Mouse (Mus musculus): ENCODE measurements around the gene Chst5. TPM values are rescaled to one million over a fixed set of nuclear protein-coding genes. Genes with fewer than 3 reads are reported as not detected.
"Not testable (repeated sequence)": the region's sequence is repeated elsewhere in the genome, so short reads cannot be mapped to it uniquely, and the experiment has no call there.

The Chst5 gene
- total RNA-seq, 2 experiments from 2014 or later, result 0.36 to 0.57 TPM

- intact Hi-C loops (cut with DNase I), result no loop called here
- no peak for DNase-seq (ENCODE audit: low spot score in 2 of 2)
Measured at GRCm38 (mm10) chr8:111887479-111887878, 22.8 kb downstream of the Chst5 start.

DNA sequence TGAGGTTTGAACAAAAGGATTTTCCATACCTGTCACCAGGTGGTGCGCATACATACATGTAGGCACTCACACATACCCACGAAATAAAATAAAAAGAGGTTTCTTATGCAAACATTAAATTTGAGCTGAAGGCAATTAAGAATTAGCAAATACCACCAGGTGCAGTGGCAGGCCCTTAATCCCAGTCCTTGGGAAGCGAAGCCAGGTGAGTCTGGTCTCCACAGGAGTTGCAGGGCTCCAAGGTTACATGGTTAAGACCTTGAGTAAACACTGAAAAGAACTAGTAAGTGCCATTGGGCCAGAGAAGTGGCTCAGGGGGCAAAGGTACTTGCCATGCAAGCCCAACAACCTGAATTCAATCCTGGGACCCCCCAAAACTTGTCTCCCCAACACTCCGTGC lies 26.6 kb downstream of the Chst5 start:
- no peak for DNase-seq (ENCODE audit: low spot score in 2 of 2)
- intact Hi-C loops (cut with DNase I), result no loop called here

DNA sequence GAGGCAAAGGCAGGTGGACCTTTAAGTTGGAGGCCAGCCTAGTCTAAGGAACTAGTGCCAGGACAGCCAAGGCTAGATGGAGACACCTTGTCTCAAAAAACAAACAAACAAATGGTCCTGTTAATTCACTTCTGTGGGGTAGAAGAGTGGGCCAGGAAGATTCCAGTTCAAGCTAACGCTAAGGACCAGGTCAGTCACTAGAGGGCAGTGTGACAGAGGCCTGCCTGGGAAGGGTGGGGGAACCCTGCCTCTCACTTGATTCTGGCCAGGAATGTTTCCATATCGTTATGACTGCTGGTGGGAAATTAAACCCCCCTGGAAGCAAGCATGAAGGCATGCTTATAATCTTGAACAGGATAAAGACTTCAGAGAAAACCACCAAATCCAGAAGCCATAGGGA lies 28.7 kb downstream of the Chst5 start:
- DNase-seq (ENCODE audit: low spot score in 2 of 2), result no peak
- intact Hi-C loops (cut with DNase I), result no loop called here

GRCm38 (mm10) chr8:111877711-111878110 lies 32.5 kb downstream of the Chst5 start:
- DNase-seq (ENCODE audit: low spot score in 2 of 2), result no peak
- intact Hi-C loops (cut with DNase I), result loop anchor here (5.0 kb wide), 1 partner anchor 55 kb away; the partner anchor contains the start of gene Tmem231

GRCm38 (mm10) chr8:111876355-111876948 lies 33.8 kb downstream of the Chst5 start, which contains the start of gene Tmem170:
Gene Tmem170, minus strand, starts transcription at chr8:111876750.
- intact Hi-C loops (cut with DNase I), result loop anchor here (5.0 kb wide), 1 partner anchor 56 kb away; the partner anchor contains the start of gene Tmem231
- DNase-seq (ENCODE audit: low spot score in 2 of 2), result peak; percentile 97 to 98

DNA sequence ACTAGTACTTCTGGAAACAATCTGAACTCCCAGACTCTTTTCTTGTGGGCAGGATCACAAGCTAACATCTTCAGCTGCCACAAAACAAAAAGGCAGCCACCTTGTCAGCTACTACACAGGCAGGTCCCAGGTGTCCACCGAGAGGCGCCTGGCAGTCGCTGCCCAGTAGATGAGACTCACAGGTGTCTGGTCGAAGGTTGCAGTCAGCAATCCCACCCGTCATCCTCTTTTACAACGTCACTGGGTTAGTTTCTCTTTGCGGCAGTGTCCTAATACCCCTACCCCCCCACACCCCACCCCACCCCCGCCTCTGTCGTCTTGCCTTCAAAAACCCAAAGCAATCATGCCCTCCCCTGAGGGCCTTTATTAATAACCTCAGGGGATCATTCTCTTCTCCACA lies 34.5 kb downstream of the Chst5 start:
- DNase-seq (ENCODE audit: low spot score in 2 of 2), result no peak
- intact Hi-C loops (cut with DNase I), result loop anchor here (5.0 kb wide), 1 partner anchor 57 kb away; the partner anchor contains the start of gene Tmem231

GRCm38 (mm10) chr8:111871278-111871677 lies 39.0 kb downstream of the Chst5 start:
- intact Hi-C loops (cut with DNase I), result no loop called here
- DNase-seq (ENCODE audit: low spot score in 2 of 2), result no peak

- intact Hi-C loops (cut with DNase I), result no loop called here
- no peak for DNase-seq (ENCODE audit: low spot score in 2 of 2)
Measured at GRCm38 (mm10) chr8:111870379-111870778, 39.9 kb downstream of the Chst5 start.

DNA sequence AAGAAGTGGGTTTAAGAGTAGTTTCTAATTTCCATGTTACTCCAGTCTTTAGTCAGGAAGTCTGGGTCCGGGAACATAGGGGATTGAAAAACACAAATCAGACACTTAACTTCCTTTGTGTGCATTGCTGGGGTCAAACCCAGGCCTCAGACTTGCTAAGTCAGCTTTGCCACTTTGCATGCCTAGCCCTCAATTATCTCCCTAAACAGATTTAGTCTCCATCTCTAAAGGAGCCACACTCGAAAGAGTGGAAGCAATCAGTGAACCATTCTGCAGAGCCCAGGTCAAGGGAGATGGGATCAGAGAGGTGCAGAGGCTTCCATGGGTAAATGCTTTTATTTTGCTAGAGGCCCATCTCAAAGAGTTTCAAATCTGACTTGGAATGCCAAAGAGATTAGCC lies 41.6 kb downstream of the Chst5 start:
- intact Hi-C loops (cut with DNase I), result no loop called here
- no peak for DNase-seq (ENCODE audit: low spot score in 2 of 2)

DNA sequence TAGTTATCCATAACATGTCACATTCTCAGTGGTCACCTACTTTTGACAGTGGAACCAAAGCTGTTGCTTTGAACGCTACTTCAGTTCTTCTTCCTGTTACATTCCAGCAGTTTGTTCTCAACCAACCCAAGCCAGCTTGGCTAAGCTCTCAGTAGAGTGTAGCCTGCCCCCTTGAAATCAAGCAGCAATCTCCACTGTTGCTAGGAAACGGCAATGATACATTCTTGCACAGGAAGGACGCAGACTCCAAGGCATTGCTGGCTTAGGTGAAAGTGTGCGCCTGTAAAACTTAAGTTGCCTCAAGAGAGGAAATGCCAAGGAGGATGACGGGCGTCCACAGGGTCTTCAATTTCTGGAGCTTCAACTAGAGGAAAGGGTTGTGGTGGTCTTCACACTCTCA lies 44.4 kb downstream of the Chst5 start:
- no peak for DNase-seq (ENCODE audit: low spot score in 2 of 2)
- intact Hi-C loops (cut with DNase I), result no loop called here

- no peak for DNase-seq (ENCODE audit: low spot score in 2 of 2)
- intact Hi-C loops (cut with DNase I), result no loop called here
Measured at GRCm38 (mm10) chr8:111865130-111865852, 45.0 kb downstream of the Chst5 start.

- no peak for DNase-seq (ENCODE audit: low spot score in 2 of 2)
- intact Hi-C loops (cut with DNase I), result no loop called here
Measured at GRCm38 (mm10) chr8:111864648-111865047, 45.6 kb downstream of the Chst5 start.

- intact Hi-C loops (cut with DNase I), result no loop called here
- DNase-seq (ENCODE audit: low spot score in 2 of 2), result no peak
Measured at GRCm38 (mm10) chr8:111863280-111863679, 47.0 kb downstream of the Chst5 start.

GRCm38 (mm10) chr8:111855977-111856376 lies 54.3 kb downstream of the Chst5 start:
- DNase-seq (ENCODE audit: low spot score in 2 of 2), result no peak
- intact Hi-C loops (cut with DNase I), result no loop called here

DNA sequence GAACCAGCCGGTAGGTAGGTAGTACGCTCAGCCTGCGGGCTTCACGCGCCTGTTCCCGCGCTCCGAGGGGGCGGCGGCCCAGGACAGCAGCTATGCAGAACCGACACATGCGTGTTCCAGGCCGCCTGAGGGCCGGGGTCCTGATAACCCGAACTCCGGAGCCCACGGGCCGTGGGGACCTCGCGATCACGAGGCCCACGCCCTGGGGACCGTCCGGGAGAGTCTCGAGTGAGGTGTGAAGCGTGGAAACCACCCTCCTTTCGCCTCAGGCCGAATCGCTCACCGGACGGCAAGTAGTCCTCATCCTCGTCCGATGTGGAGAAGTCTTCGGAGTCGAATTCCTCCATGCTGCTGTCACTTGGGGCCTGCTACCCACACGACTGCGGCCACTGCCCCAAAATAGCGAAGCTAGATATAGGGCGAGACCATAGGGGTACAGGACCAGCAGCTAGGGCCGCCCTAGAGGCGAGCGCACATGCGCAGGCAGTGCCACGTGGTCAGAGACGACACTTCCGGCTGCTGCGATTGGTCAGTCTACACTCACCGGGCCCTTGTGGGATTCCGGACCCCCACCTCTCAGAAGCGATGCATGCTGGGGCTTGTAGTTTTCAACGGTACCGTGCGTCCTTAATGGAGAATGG lies 56.3 kb downstream of the Chst5 start, which contains the start of gene Cfdp1:
Cfdp1 (minus strand) TSS at position 431 of the 641 bp plus-strand sequence.
- intact Hi-C loops (cut with DNase I), result loop anchor here (5.0 kb wide), 1 partner anchor 78 kb away; the partner anchor contains the start of gene Tmem231
- peak; percentile 95 to 96 for DNase-seq (ENCODE audit: low spot score in 2 of 2)

GRCm38 (mm10) chr8:111853219-111853618 lies 57.0 kb downstream of the Chst5 start:
- intact Hi-C loops (cut with DNase I), result loop anchor here (5.0 kb wide), 1 partner anchor 79 kb away; the partner anchor contains the start of gene Tmem231
- not testable (repeated sequence) for DNase-seq (ENCODE audit: low spot score in 2 of 2)

- intact Hi-C loops (cut with DNase I), result no loop called here
- DNase-seq (ENCODE audit: low spot score in 2 of 2), result no peak
Measured at GRCm38 (mm10) chr8:111846746-111847145, 63.5 kb downstream of the Chst5 start.
